Mouse (Mus musculus) heart, postnatal 0 days (tissue): ENCODE measurements around the gene Klk1b27. TPM values are rescaled to one million over a fixed set of nuclear protein-coding genes. Genes with fewer than 3 reads are reported as not detected.
"Not testable (repeated sequence)": the region's sequence is repeated elsewhere in the genome, so short reads cannot be mapped to it uniquely, and the experiment has no call there.

Experiments
- ATAC-seq: fragments of 200-750 bp; cut with Nextera tagmentation; 2 replicates; pipeline ENCODE4 v1.8.0; 2017; ENCODE audit warnings: low read depth, moderate number of reproducible peaks, moderate library complexity; ENCODE audit not compliant: insufficient read depth
- DNase-seq: peaks from one replicate; pipeline ENCODE4 v3.0.0-alpha.2; 2016; ENCODE audit warnings: low spot score
- H3K27ac ChIP-seq: fragments of 300-500 bp; sonication (generic); 2 replicates; pipeline ENCODE4 v1.5.1; 2014; ENCODE audit warnings: low read depth, mild to moderate bottlenecking
- H3K27me3 ChIP-seq: fragments of 300-500 bp; sonication (generic); 2 replicates; pipeline ENCODE4 v1.6.1; 2014; ENCODE audit warnings: low read length, mixed read lengths; ENCODE audit not compliant: control insufficient read depth, insufficient read depth
- H3K36me3 ChIP-seq: fragments of 300-500 bp; sonication (generic); replicated peaks from 2 replicates; pipeline ENCODE4 v1.6.1; 2014; ENCODE audit warnings: low read length, mixed read lengths; ENCODE audit not compliant: control insufficient read depth, insufficient read depth
- H3K4me1 ChIP-seq: fragments of 300-500 bp; sonication (generic); 2 replicates; pipeline ENCODE4 v1.6.1; 2014; ENCODE audit warnings: antibody characterized with exemption; ENCODE audit not compliant: control insufficient read depth, insufficient read depth
- H3K4me2 ChIP-seq: fragments of 300-500 bp; sonication (generic); 2 replicates; pipeline ENCODE4 v1.6.1; 2014; ENCODE audit warnings: low read depth, mild to moderate bottlenecking, low read length, moderate library complexity
- H3K4me3 ChIP-seq: fragments of 300-500 bp; sonication (generic); 2 replicates; pipeline ENCODE4 v1.5.1; 2014; ENCODE audit warnings: low read depth, low read length
- H3K9ac ChIP-seq: fragments of 300-500 bp; sonication (generic); replicated peaks from 2 replicates; pipeline ENCODE4 v1.6.1; 2014; ENCODE audit warnings: low read depth, low read length, mixed read lengths
- H3K9me3 ChIP-seq: fragments of 300-500 bp; sonication (generic); replicated peaks from 2 replicates; pipeline ENCODE4 v1.6.1; 2016; ENCODE audit warnings: low read length; ENCODE audit not compliant: control insufficient read depth
- CTCF ChIP-seq: IDR thresholded peaks from 2 replicates; pipeline ENCODE4 v1.5.1; 2016; ENCODE audit warnings: antibody characterized with exemption, control low read depth, low read depth
- EP300 ChIP-seq: IDR thresholded peaks from 2 replicates; pipeline ENCODE4 v1.6.1; 2016; ENCODE audit warnings: antibody characterized with exemption, low read depth
- WGBS: fragments of 180-500 bp; shearing (Covaris S2); extraction: QIAGEN DNeasy Blood & Tissue Kit; methylation state at CpG from one replicate; pipeline ENCODE4 v1.1.7; 2014; 5-methylcytosine and 5-hydroxymethylcytosine counted together
- polyA plus RNA-seq: library from polyadenylated mRNA; unstranded; fragments of >200 nt; fragmentation: Nextera tagmentation; extraction: Ambion mirVana; gene quantifications from 2 replicates; pipeline ENCODE4 v1.2.1, GENCODE M21; 2015
- total RNA-seq: library from RNA; depleted of rRNA; stranded (reverse); fragments of >200 nt; gene quantifications from 2 replicates; pipeline ENCODE4 v1.2.3, GENCODE M21; 2014; ENCODE audit warnings: low replicate concordance; rRNA removed

Klk1b27 gene
- total RNA-seq (not detected in 2 replicates), polyA plus RNA-seq (not detected in 2 replicates)

DNA sequence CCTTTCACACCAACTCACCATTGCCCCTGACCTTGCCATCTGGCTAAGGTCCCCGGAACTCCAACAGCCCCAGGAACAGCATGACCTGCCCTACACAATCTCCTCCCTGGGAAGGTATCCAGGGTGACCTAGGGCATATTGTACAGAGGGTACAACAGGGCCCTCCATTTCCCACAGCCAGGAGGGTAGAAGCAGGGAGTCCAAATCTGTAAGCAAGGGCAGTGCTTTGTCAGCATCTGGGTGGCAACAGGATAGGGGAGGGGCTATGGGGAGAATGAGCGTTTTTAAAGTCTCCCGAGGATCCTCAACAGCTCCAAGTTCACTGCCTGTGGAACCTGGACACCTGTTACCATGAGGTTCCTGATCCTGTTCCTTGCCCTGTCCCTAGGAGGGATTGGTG is at the start of gene Klk1b27:
TSS of gene Klk1b27 (plus strand) at position 301 of the 400 bp plus-strand sequence.
- not testable (repeated sequence) for H3K36me3 ChIP-seq, H3K9ac ChIP-seq, H3K4me3 ChIP-seq, H3K27ac ChIP-seq, DNase-seq, H3K4me1 ChIP-seq, H3K27me3 ChIP-seq, H3K4me2 ChIP-seq, ATAC-seq, H3K9me3 ChIP-seq
- 74% methylated on average over 3 of the region's 3 CpGs for WGBS

GRCm38 (mm10) chr7:44004847-44005246 is 47.2 kb upstream of the Klk1b27 start:
- DNase-seq (no peak), ATAC-seq (no peak)
- Histone ChIP-seq H3K9me3 (no peaks in the 10 kb centered on the region), H3K4me3 (no peak overlapping the region), H3K27ac (no peak overlapping the region), H3K4me1 (no peaks in the 10 kb centered on the region), H3K27me3 (no peaks in the 10 kb centered on the region), H3K9ac (no peak overlapping the region), H3K4me2 (no peak overlapping the region), H3K36me3 (no peaks in the 10 kb centered on the region)
- TF ChIP-seq CTCF (no peak), EP300 (no peak)

- not testable (repeated sequence) for H3K4me1 ChIP-seq, H3K4me3 ChIP-seq, H3K9ac ChIP-seq, H3K27me3 ChIP-seq, H3K36me3 ChIP-seq, DNase-seq, H3K27ac ChIP-seq, ATAC-seq, H3K4me2 ChIP-seq, H3K9me3 ChIP-seq
Measured at GRCm38 (mm10) chr7:44011868-44012267, 40.2 kb upstream of the Klk1b27 start, which contains the start of gene Klk1b26. Gene Klk1b26 (plus strand): TSS chr7:44012168.

GRCm38 (mm10) chr7:44014666-44015065 is 37.4 kb upstream of the Klk1b27 start:
- not testable (repeated sequence) for H3K36me3 ChIP-seq, H3K9me3 ChIP-seq, DNase-seq, H3K4me1 ChIP-seq, H3K9ac ChIP-seq, H3K27ac ChIP-seq, ATAC-seq, H3K27me3 ChIP-seq, H3K4me3 ChIP-seq, H3K4me2 ChIP-seq
- 70% methylated on average over 6 of the region's 6 CpGs for WGBS

DNA sequence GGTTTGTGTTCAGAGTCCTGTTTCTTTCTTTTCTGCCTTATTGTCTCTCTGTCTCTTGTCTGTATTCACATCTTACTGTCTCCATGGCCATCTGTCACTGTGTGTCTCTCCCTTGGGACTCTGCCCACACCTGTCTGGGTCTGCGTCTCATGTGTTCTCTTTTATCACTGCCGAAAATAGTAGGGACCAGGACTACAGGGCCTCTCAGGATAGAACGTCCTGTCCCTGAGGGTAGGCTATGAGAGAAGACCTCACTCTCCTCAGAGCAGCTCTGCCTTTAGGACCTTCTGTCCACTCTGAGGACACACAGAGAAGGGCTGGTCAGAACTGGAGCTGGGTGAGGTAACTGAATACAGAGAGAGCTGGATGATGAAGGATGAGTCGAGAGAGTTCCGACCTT is 37.0 kb upstream of the Klk1b27 start:
- Histone ChIP-seq H3K4me1 (no peaks in the 10 kb centered on the region), H3K36me3 (no peaks in the 10 kb centered on the region), H3K27ac (no peak overlapping the region), H3K27me3 (no peaks in the 10 kb centered on the region), H3K4me2 (no peak overlapping the region), H3K9ac (no peak overlapping the region), H3K9me3 (no peaks in the 10 kb centered on the region), H3K4me3 (no peak overlapping the region)
- ATAC-seq, result no peak
- DNase-seq, result no peak
- 64% methylated on average over 5 of the region's 5 CpGs for WGBS
- TF ChIP-seq EP300 (no peak), CTCF (no peak)

DNA sequence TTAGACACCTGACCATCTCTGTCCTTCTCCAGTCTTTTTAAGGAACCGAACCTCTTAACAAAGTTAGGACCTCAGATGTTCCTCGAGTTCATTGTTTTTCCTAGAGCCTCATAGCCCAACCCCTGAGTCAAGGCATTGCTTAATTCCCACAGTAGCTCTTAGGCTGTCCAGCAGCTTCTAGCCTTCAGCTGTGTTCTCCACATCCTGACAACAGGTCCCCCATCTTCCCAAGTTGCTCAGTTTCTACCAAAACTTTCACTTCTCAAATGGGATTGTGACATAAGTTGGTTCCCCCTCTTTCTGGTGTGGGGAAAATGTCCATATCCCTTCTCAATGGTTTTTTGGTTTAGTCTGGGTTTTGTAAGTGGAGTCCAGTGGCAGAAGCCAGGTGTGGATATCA is 20.0 kb downstream of the Klk1b27 start:
- no peaks in the 10 kb centered on the region for H3K36me3 ChIP-seq
- H3K4me2 ChIP-seq, result no peak overlapping the region
- WGBS, result 63% methylated on average over 2 of the region's 2 CpGs
- H3K9me3 ChIP-seq, result no peaks in the 10 kb centered on the region
- no peak for DNase-seq
- no peaks in the 10 kb centered on the region for H3K27me3 ChIP-seq
- no peak for ATAC-seq
- no peak overlapping the region for H3K27ac ChIP-seq
- TF ChIP-seq CTCF (no peak), EP300 (no peak)
- no peak overlapping the region for H3K9ac ChIP-seq
- no peaks in the 10 kb centered on the region for H3K4me1 ChIP-seq
- H3K4me3 ChIP-seq, result no peak overlapping the region
